Mouse (Mus musculus): ENCODE measurements around the gene Scp2.
"Not testable (repeated sequence)": the region's sequence is repeated elsewhere in the genome, so short reads cannot be mapped to it uniquely, and the experiment has no call there.

Gene Scp2

DNA sequence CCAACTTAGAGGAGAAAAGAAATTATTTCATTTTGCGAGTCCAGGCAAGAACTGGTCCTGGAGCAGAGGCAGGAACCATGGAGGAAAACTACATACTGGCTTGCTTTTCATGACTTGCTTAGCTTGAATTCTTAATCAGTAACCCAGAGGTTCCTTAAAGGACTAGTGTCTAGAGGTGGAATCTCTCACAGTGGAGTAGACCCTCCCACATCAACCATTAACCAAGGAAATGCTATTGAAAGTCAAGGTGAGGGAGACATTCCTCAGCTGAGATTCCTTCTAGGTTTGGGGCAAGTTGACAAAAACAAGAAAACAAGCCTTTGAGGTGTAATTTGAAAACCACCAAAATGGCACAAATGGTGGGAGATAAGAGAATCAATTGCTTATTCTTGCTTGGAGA is at the start of gene Scp2:
Gene Scp2 (minus strand): TSS at position 119 of the 400 bp plus-strand sequence.
- no peak for DNase-seq (ENCODE audit: low read depth)

GRCm38 (mm10) chr4:108192821-108193323 is 48.1 kb upstream of the Scp2 start:
- no peak for DNase-seq (ENCODE audit: low read depth)

DNA sequence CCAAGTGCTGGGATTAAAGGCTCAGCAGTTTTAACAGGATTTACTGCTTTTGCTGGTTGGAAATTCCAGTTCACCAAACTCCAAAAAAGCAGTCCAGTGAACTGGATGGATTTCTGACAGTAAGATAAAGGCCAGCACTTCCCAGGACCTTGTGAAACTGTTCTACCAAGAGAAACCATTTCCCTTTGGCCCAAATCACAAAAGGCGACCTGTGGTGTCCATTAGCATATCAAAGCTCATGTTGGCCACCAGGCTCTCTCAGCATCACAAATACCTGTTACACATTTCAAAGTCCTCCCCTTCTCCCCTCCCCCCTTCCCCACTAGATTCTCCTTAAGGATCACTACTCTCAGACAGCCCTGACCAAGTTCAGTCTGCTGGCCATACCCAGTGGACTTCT is 37.5 kb upstream of the Scp2 start:
- no peak for DNase-seq (ENCODE audit: low read depth)

DNA sequence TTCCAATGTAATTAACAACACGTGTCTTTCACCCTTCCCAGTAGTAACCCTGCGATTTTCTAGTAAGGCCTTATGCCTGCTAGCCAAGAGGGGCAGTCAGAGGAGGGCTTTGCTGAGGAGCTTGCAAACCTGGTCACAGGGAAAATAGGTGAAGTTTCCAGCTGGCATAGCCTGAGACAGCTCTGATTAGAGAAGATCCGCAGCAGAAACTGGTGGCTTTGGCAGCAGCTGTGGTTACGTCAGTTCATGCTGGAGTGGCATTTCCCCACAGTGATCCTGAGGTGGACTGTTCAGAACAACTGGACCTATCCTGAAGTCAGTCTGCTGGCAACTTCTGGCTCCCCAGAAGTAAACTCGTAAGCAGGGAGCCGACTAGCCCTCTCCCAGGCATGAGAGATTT is 23.3 kb upstream of the Scp2 start:
- no peak for DNase-seq (ENCODE audit: low read depth)

DNA sequence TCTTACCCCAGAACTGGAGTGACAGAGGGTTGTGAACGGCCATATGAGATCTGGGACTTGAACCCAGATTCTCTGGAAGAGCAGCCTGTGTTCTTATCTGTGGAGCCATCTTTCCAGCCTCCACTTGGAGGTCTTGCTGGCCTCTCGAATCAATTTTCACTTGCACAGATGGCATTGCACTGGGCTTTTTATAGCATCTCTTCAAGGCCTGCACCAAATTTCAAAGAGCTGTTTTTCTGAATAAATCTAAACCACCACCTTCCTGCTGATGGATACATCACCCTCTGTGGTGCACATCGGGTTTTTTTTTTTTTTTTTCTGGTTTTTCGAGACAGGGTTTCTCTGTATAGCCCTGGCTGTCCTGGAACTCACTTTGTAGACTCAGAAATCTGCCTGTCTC is 22.1 kb upstream of the Scp2 start:
- DNase-seq (ENCODE audit: low read depth), result no peak

DNA sequence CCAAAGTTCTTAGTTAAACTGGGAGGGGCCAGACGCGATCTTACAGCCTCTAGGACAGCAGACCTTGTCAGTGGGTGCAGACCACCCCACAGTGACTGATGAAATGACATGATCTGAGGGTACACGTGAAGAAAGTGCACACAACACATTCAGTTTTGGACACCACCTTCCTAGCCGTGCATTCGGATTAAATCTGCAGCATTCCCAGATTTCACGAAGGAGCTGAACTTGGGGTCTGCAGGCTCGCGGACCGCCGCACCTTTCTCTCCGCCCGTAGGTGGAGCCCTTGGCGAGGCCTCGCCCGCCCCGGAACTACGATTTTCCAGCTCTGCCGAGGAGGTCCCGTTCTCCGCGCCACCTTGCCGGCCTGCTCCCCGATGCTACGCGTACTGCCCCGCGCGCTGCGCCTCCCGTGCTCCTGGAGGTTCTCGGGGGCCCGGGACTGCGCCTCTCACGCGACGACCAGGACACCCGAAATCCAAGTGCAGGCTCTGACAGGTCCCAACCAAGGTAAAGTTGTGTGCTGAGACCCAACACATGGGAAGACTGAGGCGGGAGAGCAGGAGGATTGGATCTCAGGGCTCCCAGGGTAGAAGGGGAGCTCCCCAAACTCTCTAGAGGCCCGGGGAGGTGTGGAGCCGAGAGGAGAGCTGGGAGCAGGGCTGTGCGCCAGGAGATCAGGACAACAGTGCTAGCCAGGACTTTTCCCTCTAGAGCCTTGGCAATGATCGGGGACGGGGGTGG is 20.5 kb upstream of the Scp2 start, which contains the start of gene Echdc2:
Gene Echdc2 (plus strand): TSS at position 286 of the 744 bp plus-strand sequence.
- DNase-seq (ENCODE audit: low read depth), result no peak

DNA sequence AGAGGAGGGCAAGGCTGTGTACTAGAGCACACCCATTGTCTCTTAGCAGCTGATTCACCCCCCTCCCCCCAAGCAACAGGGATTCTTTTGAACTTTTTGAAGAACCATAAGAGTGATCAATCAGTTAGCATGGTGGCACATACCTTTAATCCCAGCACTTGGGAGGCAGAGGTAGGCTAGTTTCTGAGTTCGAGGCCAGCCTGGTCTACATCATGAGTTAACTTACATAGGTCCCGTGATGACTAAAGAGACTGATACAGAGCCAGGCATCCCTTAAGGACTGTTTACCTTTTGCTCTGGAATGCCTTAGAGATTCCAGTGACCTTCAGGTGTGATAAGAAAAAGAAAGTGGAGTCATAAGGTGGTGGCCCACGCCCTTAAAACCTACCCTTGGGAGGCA is 18.5 kb upstream of the Scp2 start:
- no peak for DNase-seq (ENCODE audit: low read depth)

DNA sequence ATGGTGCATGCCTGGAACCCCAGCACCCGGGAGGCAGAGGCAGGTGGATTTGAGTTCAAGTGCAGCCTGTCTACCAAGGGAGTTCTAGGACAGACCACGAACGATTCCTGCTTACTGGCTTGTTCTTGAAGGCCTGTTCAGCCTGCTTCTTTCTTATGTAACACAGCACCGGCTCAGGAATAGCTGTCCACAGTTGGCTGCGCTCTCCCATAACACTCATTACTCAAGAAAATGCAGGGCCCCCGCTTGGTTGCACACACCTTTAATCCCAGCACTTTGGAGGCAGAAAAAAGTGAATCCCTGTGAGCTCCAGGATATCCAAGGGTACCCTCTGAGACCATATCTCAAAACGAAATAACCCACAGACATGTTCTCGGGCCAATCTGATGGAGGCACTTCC is 17.1 kb upstream of the Scp2 start:
- no peak for DNase-seq (ENCODE audit: low read depth)

- not testable (repeated sequence) for DNase-seq (ENCODE audit: low read depth)
Observed at GRCm38 (mm10) chr4:108155141-108155540, 10.3 kb upstream of the Scp2 start.

DNA sequence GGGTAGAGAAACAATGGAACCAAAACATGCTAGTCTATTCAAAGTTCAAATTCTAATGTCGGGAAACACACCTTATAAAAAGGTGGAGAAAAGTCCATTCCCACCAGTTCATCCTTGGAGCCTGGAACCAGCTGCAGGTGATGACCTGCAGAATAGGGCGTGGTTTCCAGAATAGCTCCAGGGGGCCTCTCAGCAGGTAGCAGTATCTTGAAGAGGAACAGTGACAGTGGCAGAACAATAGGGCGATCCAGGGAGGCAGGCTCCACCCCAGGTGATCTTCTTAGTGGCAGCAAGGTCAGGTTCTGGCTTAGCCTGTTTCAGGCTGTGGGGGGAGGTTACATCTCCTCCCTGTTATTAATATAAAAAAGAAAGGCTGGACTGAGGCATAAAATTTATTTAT is 756 bp upstream of the Scp2 start:
- DNase-seq (ENCODE audit: low read depth), result not testable (repeated sequence)

DNA sequence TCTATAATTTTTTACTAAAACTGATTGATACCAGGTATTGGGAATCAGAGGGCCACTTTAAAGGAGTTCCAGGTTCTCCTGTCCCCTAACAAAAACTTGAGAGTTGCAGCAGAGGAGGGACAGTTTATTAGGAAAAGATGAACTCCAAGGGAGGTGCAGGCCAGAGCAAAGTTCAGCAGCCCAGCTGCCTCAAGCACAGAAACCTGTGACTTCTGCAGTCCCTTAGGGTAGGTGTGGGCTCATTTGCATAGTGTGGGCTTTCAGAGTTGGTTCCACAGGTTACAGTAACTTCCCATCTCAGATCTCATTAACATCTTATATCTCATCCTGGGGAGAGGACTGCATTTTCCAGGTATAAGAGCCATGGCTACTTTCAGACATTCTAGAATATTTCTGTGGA is 1.0 kb downstream of the Scp2 start:
- DNase-seq (ENCODE audit: low read depth), result no peak

DNA sequence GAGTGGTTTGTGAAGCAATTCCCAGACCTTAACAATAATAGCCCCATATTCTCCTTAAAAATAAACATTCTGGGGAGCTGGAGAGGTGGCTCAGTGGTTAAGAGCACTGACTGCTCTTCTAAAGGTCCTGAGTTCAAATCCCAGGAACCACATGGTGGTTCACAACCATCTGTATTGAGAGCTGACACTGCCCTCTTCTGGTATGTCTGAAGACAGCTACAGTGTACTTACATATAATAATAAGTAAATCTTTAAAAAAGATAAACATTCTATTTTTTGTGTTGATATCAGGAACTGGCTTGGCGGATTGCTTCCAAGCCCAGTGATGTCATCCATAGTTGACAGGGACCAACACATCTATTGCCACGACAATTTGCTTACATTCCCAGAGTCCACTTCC is 1.6 kb downstream of the Scp2 start:
- DNase-seq (ENCODE audit: low read depth), result not testable (repeated sequence)

GRCm38 (mm10) chr4:108136938-108137337 is 7.9 kb downstream of the Scp2 start:
- DNase-seq (ENCODE audit: low read depth), result no peak

- DNase-seq (ENCODE audit: low read depth), result no peak
Observed at GRCm38 (mm10) chr4:108130452-108130851, 14.3 kb downstream of the Scp2 start.

- DNase-seq (ENCODE audit: low read depth), result no peak
Observed at GRCm38 (mm10) chr4:108128339-108128738, 16.5 kb downstream of the Scp2 start.

DNA sequence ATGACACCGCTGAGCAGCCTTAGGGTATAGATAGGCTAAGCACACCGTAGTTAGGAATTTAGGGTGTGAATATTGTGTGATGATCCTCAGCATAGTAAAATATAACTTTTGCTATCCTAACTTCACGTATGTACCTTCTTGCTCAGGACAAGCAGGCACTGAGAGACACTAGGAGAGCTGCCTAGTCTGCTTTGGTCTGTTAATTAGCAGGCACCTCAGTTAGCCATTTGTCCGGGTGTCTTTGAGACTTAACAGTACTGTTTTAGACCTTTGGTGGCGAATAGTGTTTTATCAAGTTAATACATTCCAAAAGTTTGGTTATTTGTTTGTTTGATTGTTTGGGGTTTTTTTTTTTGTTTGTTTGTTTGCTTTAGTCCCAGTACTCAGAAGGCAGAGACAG is 17.3 kb downstream of the Scp2 start:
- DNase-seq (ENCODE audit: low read depth), result no peak

DNA sequence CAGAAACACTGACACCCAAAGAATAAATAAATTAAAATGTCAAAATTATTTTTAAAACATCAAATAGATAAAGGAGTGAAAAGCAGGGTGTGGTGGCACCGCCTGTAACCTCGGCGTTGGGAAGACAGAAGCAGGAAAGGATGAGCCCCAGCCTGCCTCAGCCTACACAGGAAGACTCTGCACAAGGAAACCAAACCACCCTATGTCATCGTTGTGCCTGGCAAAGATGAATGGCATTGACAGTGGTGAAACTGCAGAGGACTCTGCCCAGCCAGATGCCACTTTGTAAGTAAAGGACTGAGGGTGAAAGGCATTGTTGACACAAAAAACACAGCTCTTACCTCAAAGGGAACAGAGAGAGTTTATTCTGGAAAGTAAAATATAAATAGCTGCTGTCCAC is 18.5 kb downstream of the Scp2 start:
- DNase-seq (ENCODE audit: low read depth), result no peak

- DNase-seq (ENCODE audit: low read depth), result no peak
Observed at GRCm38 (mm10) chr4:108124104-108124503, 20.7 kb downstream of the Scp2 start.

GRCm38 (mm10) chr4:108117924-108118876 is 26.6 kb downstream of the Scp2 start:
- peak; percentile 87 for DNase-seq (ENCODE audit: low read depth)

DNA sequence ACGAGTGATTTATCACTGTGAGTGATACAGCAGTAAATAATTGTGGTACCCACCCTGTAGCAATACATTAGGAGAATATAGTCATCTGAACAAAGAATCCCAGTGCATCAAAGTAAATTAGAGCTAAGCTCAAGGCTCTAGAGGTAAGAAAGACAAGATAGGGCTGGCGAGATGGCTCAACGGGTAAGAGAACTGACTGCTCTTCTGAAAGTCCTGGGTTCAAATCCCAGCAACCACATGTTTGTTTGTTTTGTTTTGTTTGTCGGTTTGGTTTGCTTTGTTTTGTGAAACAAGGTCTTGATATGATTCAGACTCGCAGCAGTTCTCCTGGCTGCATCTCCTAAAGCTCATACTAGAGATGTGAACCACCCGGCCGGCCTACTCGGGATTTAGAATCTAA is 27.3 kb downstream of the Scp2 start:
- DNase-seq (ENCODE audit: low read depth), result no peak

DNA sequence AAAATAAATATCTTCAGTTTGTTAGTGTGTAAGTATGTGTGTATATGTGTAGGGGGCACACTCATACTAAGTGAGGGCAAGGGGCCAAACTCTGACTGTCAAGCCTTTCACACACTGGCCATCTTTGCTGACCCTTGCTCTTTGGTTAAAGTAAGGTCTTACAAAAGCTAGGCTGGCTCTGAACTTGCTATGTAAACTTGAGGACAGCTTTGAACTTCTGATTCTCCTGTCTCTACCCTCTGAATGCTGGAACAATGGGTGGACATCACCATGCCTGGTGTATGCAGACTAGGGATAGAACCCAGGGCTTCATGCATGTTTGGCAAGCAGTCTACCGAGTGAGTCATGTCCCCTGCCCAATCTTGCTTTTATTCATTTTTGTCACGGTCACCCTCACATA is 28.3 kb downstream of the Scp2 start:
- no peak for DNase-seq (ENCODE audit: low read depth)

- no peak for DNase-seq (ENCODE audit: low read depth)
Observed at GRCm38 (mm10) chr4:108110706-108111105, 34.1 kb downstream of the Scp2 start.

DNA sequence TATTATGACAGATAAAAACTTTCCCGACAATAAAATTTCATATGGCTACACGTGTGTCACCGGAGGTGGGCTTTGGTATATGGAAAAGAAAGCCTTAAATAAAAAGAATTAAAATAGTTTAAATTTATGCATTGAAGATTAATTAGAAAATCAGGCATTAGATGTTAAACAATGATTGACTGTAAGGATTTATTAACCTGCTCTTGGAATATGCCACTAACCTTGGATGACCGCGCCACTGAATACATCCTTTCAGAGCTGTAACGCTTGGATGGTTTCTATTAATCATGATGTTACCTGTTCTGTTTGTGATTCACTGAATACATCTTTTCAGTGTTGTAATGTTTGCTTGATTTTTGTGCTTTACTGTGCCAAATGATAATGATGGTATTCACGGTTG is 35.1 kb downstream of the Scp2 start:
- no peak for DNase-seq (ENCODE audit: low read depth)

Measured in c-Kit-positive CD71-positive TER-119-negative erythroid progenitor cells, embryonic 14.5 days (primary cell).